In genomic region chr2:87480207-87480606, GRCm38 (mm10) we compare ENCODE assay signal across 32 mouse cellular contexts. TPM values are rescaled to one million over a fixed set of nuclear protein-coding genes. Genes with fewer than 3 reads are reported as not detected.
A peak's percentile ranks its signal among the peaks of the same experiment; 100 is the strongest.
DNase-seq lines count a peak whose midpoint lies in the region; ATAC-seq and TF ChIP-seq lines count a peak whose summit lies in the region.
"Had no signal": no experiment of that assay in that cellular context is flagged by ENCODE, and none has a peak within 500 bp of the region (broad histone marks: within the 10 kb centered on the region; RNA-seq: fewer than 3 reads in every experiment).

No protein-coding gene starts in this region.

- no peaks in the 10 kb centered on the region for H3K36me3 ChIP-seq in intestine, postnatal 0 days (ENCODE audit: control insufficient read depth, insufficient read depth)
- H3K36me3 ChIP-seq in intestine, embryonic 16.5 days (ENCODE audit: control insufficient read depth, insufficient read depth, low read length) = no peaks in the 10 kb centered on the region
- H3K36me3 ChIP-seq in midbrain, embryonic 14.5 days (ENCODE audit: control insufficient read depth, insufficient read depth, low read length) = no peaks in the 10 kb centered on the region
- no peaks in the 10 kb centered on the region for H3K36me3 ChIP-seq in midbrain, embryonic 16.5 days (ENCODE audit: control insufficient read depth, insufficient read depth, low read length)
- no peaks in the 10 kb centered on the region for H3K36me3 ChIP-seq in MEL (ENCODE audit: control insufficient read depth in 1 of 2, insufficient read depth in 2 of 2, low read length in 2 of 2)
- H3K36me3 ChIP-seq: forebrain, embryonic 10.5 days; hindbrain, embryonic 15.5 days; midbrain, embryonic 13.5 days had no signal

- ATAC-seq in intestine, postnatal 0 days = no peak
- ATAC-seq in intestine, embryonic 16.5 days = no peak
- no peak for ATAC-seq in midbrain, embryonic 14.5 days (ENCODE audit: low FRiP score, low TSS enrichment)
- no peak for ATAC-seq in midbrain, embryonic 16.5 days
- ATAC-seq: forebrain, postnatal 0 days; midbrain, embryonic 13.5 days had no signal

- TF ChIP-seq CTCF in intestine, postnatal 0 days (IDR thresholded peaks at IDR 0.05; ENCODE audit: low read depth) = 0 out of 2 replicates have a peak, but pooled peaks have one; percentile 3
- TF ChIP-seq CTCF in MEL (IDR thresholded peaks at IDR 0.05 in 2 of 3, conservative IDR thresholded peaks at IDR 0.05 in 1 of 3; ENCODE audit: control insufficient read depth in 1 of 3, insufficient read depth in 1 of 3, low read depth in 2 of 3, low read length in 3 of 3, poor library complexity in 1 of 3, severe bottlenecking in 1 of 3) = peak in 1 of 3 experiments; percentile 24; a peak in 2 of 6 replicates

- DNase-seq in midbrain, embryonic 14.5 days = peak; percentile 1
- DNase-seq in MEL (ENCODE audit: low read depth, low spot score) = peak; percentile 5
- peak; percentile 11 for DNase-seq in embryo, embryonic 11 days
- no peak for DNase-seq in adrenal gland, postnatal 10 days
- DNase-seq in layer of hippocampus, postnatal 36 days = no peak
- DNase-seq: B cell, adult 2 months; cerebellum, adult 8-10 months; forebrain, postnatal 0 days; heart, postnatal 36 days; kidney, adult 11 months; kidney, postnatal 4 days; liver; lung, adult 18-20 months; lung, postnatal 14 days; right cerebral cortex, postnatal 4 days had no signal

- no peak for TF ChIP-seq EP300 in MEL (IDR thresholded peaks at IDR 0.05; ENCODE audit: low read depth in 1 of 2, low read length in 2 of 2)

- no peak for TF ChIP-seq POLR2A in MEL (IDR thresholded peaks at IDR 0.05; ENCODE audit: control insufficient read depth in 1 of 2, insufficient read depth in 1 of 2, low read depth in 1 of 2, low read length in 2 of 2, poor library complexity in 1 of 2)

- H3K9ac ChIP-seq in intestine, postnatal 0 days (ENCODE audit: low read depth, low read length) = no peak overlapping the region
- no peak overlapping the region for H3K9ac ChIP-seq in intestine, embryonic 16.5 days (ENCODE audit: low read depth, low read length)
- H3K9ac ChIP-seq in midbrain, embryonic 14.5 days (replicated peaks; ENCODE audit: low read length) = no peak overlapping the region
- no peak overlapping the region for H3K9ac ChIP-seq in midbrain, embryonic 16.5 days (ENCODE audit: low read depth, low read length)
- H3K9ac ChIP-seq in MEL (ENCODE audit: control insufficient read depth, low read depth, low read length, poor library complexity, severe bottlenecking) = no peak overlapping the region
- H3K9ac ChIP-seq: forebrain, postnatal 0 days; hindbrain, embryonic 15.5 days; midbrain, embryonic 13.5 days had no signal

- H3K79me2 ChIP-seq in MEL (ENCODE audit: control insufficient read depth, insufficient read depth, low read length, poor library complexity) = no peaks in the 10 kb centered on the region

- no peaks in the 10 kb centered on the region for H3K4me1 ChIP-seq in intestine, postnatal 0 days (replicated peaks; ENCODE audit: control insufficient read depth, insufficient read depth, low read length)
- no peaks in the 10 kb centered on the region for H3K4me1 ChIP-seq in intestine, embryonic 16.5 days (ENCODE audit: control insufficient read depth, insufficient read depth, low read length)
- no peaks in the 10 kb centered on the region for H3K4me1 ChIP-seq in midbrain, embryonic 14.5 days (ENCODE audit: control insufficient read depth, insufficient read depth, low read length)
- H3K4me1 ChIP-seq in midbrain, embryonic 16.5 days (ENCODE audit: control insufficient read depth, insufficient read depth, low read length) = no peaks in the 10 kb centered on the region
- H3K4me1 ChIP-seq in MEL (ENCODE audit: control insufficient read depth in 1 of 2, insufficient read depth in 2 of 2, low read length in 2 of 2) = no peaks in the 10 kb centered on the region
- H3K4me1 ChIP-seq: forebrain, embryonic 10.5 days; hindbrain, embryonic 15.5 days; midbrain, embryonic 13.5 days had no signal

- no peaks in the 10 kb centered on the region for H3K27me3 ChIP-seq in intestine, postnatal 0 days (replicated peaks; ENCODE audit: control insufficient read depth, insufficient read depth, low read length)
- H3K27me3 ChIP-seq in intestine, embryonic 16.5 days (replicated peaks; ENCODE audit: control insufficient read depth, insufficient read depth, low read length) = no peaks in the 10 kb centered on the region
- H3K27me3 ChIP-seq in midbrain, embryonic 14.5 days (ENCODE audit: control insufficient read depth, insufficient read depth, low read length) = no peaks in the 10 kb centered on the region
- H3K27me3 ChIP-seq in midbrain, embryonic 16.5 days (ENCODE audit: control insufficient read depth, insufficient read depth, low read depth, low read length) = no peaks in the 10 kb centered on the region
- no peaks in the 10 kb centered on the region for H3K27me3 ChIP-seq in MEL (ENCODE audit: control insufficient read depth in 1 of 2, insufficient read depth in 2 of 2, low read length in 2 of 2)
- H3K27me3 ChIP-seq: hindbrain, embryonic 15.5 days; midbrain, embryonic 13.5 days had no signal

- H3K4me3 ChIP-seq in intestine, postnatal 0 days (ENCODE audit: low read depth, low read length) = no peak overlapping the region
- no peak overlapping the region for H3K4me3 ChIP-seq in intestine, embryonic 16.5 days (ENCODE audit: low read length)
- H3K4me3 ChIP-seq in midbrain, embryonic 14.5 days (replicated peaks; ENCODE audit: low read depth, low read length) = no peak overlapping the region
- H3K4me3 ChIP-seq in midbrain, embryonic 16.5 days (ENCODE audit: low read depth, low read length) = no peak overlapping the region
- H3K4me3 ChIP-seq in MEL (ENCODE audit: control insufficient read depth in 1 of 2, insufficient read depth in 1 of 2, low read depth in 2 of 2, low read length in 2 of 2) = no peak overlapping the region
- H3K4me3 ChIP-seq: forebrain, embryonic 10.5 days; hindbrain, embryonic 15.5 days; midbrain, embryonic 13.5 days had no signal

- no peak overlapping the region for H3K27ac ChIP-seq in intestine, postnatal 0 days (ENCODE audit: low read depth, low read length)
- no peak overlapping the region for H3K27ac ChIP-seq in intestine, embryonic 16.5 days (ENCODE audit: low read length)
- no peak overlapping the region for H3K27ac ChIP-seq in midbrain, embryonic 14.5 days (replicated peaks; ENCODE audit: low read depth, low read length)
- no peak overlapping the region for H3K27ac ChIP-seq in midbrain, embryonic 16.5 days (ENCODE audit: low read length)
- H3K27ac ChIP-seq in MEL (ENCODE audit: control insufficient read depth, low read depth, low read length) = no peak overlapping the region
- H3K27ac ChIP-seq: forebrain, embryonic 10.5 days; hindbrain, embryonic 15.5 days; midbrain, embryonic 13.5 days had no signal

- H3K9me3 ChIP-seq in intestine, postnatal 0 days (ENCODE audit: control insufficient read depth) = no peaks in the 10 kb centered on the region
- H3K9me3 ChIP-seq in intestine, embryonic 16.5 days (ENCODE audit: control insufficient read depth, low read length) = no peaks in the 10 kb centered on the region
- H3K9me3 ChIP-seq in midbrain, embryonic 14.5 days (ENCODE audit: control insufficient read depth, low read length) = no peaks in the 10 kb centered on the region
- H3K9me3 ChIP-seq in midbrain, embryonic 16.5 days (replicated peaks; ENCODE audit: control insufficient read depth, low read length, poor library complexity, severe bottlenecking) = no peaks in the 10 kb centered on the region
- H3K9me3 ChIP-seq in MEL (replicated peaks; ENCODE audit: insufficient read depth, low read length) = no peaks in the 10 kb centered on the region
- H3K9me3 ChIP-seq: forebrain, embryonic 10.5 days; hindbrain, embryonic 15.5 days; midbrain, embryonic 13.5 days had no signal

- peak; percentile 25 for TF ChIP-seq RAD21 in MEL (IDR thresholded peaks at IDR 0.05; ENCODE audit: low read depth, low read length)

- H3K4me2 ChIP-seq in intestine, postnatal 0 days (replicated peaks; ENCODE audit: low read depth) = no peak overlapping the region
- no peak overlapping the region for H3K4me2 ChIP-seq in intestine, embryonic 16.5 days (ENCODE audit: low read depth, low read length)
- no peak overlapping the region for H3K4me2 ChIP-seq in midbrain, embryonic 14.5 days (ENCODE audit: low read length)
- no peak overlapping the region for H3K4me2 ChIP-seq in midbrain, embryonic 16.5 days (ENCODE audit: low read length)
- H3K4me2 ChIP-seq: hindbrain, embryonic 15.5 days; midbrain, embryonic 13.5 days had no signal

RNA-seq across cellular contexts. Expression of gene Pramel7, which starts 16.7 kb away (rescaled TPM):
- not detected in 2 replicates for polyA plus RNA-seq in intestine, postnatal 0 days (2015; fragmentation: Nextera tagmentation; extraction: Ambion mirVana)
- not detected in 2 replicates for polyA plus RNA-seq in intestine, embryonic 16.5 days (2015; fragmentation: Nextera tagmentation; extraction: Ambion mirVana)
- not detected in 2 replicates for polyA plus RNA-seq in midbrain, embryonic 14.5 days (2014; fragmentation: Nextera tagmentation; extraction: Ambion mirVana)
- polyA plus RNA-seq in midbrain, embryonic 16.5 days (2015; fragmentation: Nextera tagmentation; extraction: Ambion mirVana) = not detected in 2 replicates
- not detected in 2 replicates for total RNA-seq in MEL (2012; rRNA removed)
- not detected for polyA plus RNA-seq in MEL (2012; ENCODE audit: insufficient read depth in 1 of 2, insufficient read length in 2 of 2, low read depth in 1 of 2, low replicate concordance in 2 of 2, missing spikeins in 1 of 2)
- not detected for total RNA-seq in adrenal gland, postnatal 10 days (2021)
- total RNA-seq in layer of hippocampus, postnatal 36 days (2021) = not detected
- total RNA-seq: adrenal gland, postnatal 4 days; common myeloid progenitor, adult 5-6 weeks; forebrain, postnatal 0 days; gastrocnemius, adult 18-20 months; gastrocnemius, postnatal 4 days; heart, postnatal 36 days; layer of hippocampus, postnatal 25 days; left cerebral cortex, postnatal 36 days; megakaryocyte, adult 5-6 weeks; neutrophil, adult 5-6 weeks had no signal
- polyA plus RNA-seq: forebrain, embryonic 10.5 days; forebrain, postnatal 0 days; heart, embryonic 14.5 days; hindbrain, embryonic 15.5 days; midbrain, embryonic 13.5 days; stomach, embryonic 16.5 days; thymus, postnatal 0 days had no signal

RNA-seq across cellular contexts. Expression of gene Pramel6, which starts 26.2 kb away (rescaled TPM):
- not detected in 2 replicates for polyA plus RNA-seq in intestine, postnatal 0 days (2015; fragmentation: Nextera tagmentation; extraction: Ambion mirVana)
- polyA plus RNA-seq in intestine, embryonic 16.5 days (2015; fragmentation: Nextera tagmentation; extraction: Ambion mirVana) = not detected in 2 replicates
- polyA plus RNA-seq in midbrain, embryonic 14.5 days (2014; fragmentation: Nextera tagmentation; extraction: Ambion mirVana) = not detected in 2 replicates
- polyA plus RNA-seq in midbrain, embryonic 16.5 days (2015; fragmentation: Nextera tagmentation; extraction: Ambion mirVana) = not detected in 2 replicates
- not detected in 2 replicates for total RNA-seq in MEL (2012; rRNA removed)
- not detected for polyA plus RNA-seq in MEL (2012; ENCODE audit: insufficient read depth in 1 of 2, insufficient read length in 2 of 2, low read depth in 1 of 2, low replicate concordance in 2 of 2, missing spikeins in 1 of 2)
- total RNA-seq in adrenal gland, postnatal 10 days (2021) = not detected
- not detected for total RNA-seq in layer of hippocampus, postnatal 36 days (2021)
- total RNA-seq: adrenal gland, postnatal 4 days; common myeloid progenitor, adult 5-6 weeks; forebrain, postnatal 0 days; gastrocnemius, adult 18-20 months; gastrocnemius, postnatal 4 days; heart, postnatal 36 days; layer of hippocampus, postnatal 25 days; left cerebral cortex, postnatal 36 days; megakaryocyte, adult 5-6 weeks; neutrophil, adult 5-6 weeks had no signal
- polyA plus RNA-seq: forebrain, embryonic 10.5 days; forebrain, postnatal 0 days; heart, embryonic 14.5 days; hindbrain, embryonic 15.5 days; midbrain, embryonic 13.5 days; stomach, embryonic 16.5 days; thymus, postnatal 0 days had no signal

RNA-seq across cellular contexts. Expression of gene Olfr1126, which starts 26.4 kb away (rescaled TPM):
- not detected in 2 replicates for polyA plus RNA-seq in intestine, postnatal 0 days (2015; fragmentation: Nextera tagmentation; extraction: Ambion mirVana)
- not detected in 2 replicates for polyA plus RNA-seq in intestine, embryonic 16.5 days (2015; fragmentation: Nextera tagmentation; extraction: Ambion mirVana)
- polyA plus RNA-seq in midbrain, embryonic 14.5 days (2014; fragmentation: Nextera tagmentation; extraction: Ambion mirVana) = not detected in 2 replicates
- not detected in 2 replicates for polyA plus RNA-seq in midbrain, embryonic 16.5 days (2015; fragmentation: Nextera tagmentation; extraction: Ambion mirVana)
- total RNA-seq in MEL (2012; rRNA removed) = not detected in 2 replicates
- polyA plus RNA-seq in MEL (2012; ENCODE audit: insufficient read depth in 1 of 2, insufficient read length in 2 of 2, low read depth in 1 of 2, low replicate concordance in 2 of 2, missing spikeins in 1 of 2) = not detected
- not detected for total RNA-seq in adrenal gland, postnatal 10 days (2021)
- total RNA-seq in layer of hippocampus, postnatal 36 days (2021) = not detected
- total RNA-seq: adrenal gland, postnatal 4 days; common myeloid progenitor, adult 5-6 weeks; forebrain, postnatal 0 days; gastrocnemius, adult 18-20 months; gastrocnemius, postnatal 4 days; heart, postnatal 36 days; layer of hippocampus, postnatal 25 days; left cerebral cortex, postnatal 36 days; megakaryocyte, adult 5-6 weeks; neutrophil, adult 5-6 weeks had no signal
- polyA plus RNA-seq: forebrain, embryonic 10.5 days; forebrain, postnatal 0 days; heart, embryonic 14.5 days; hindbrain, embryonic 15.5 days; midbrain, embryonic 13.5 days; stomach, embryonic 16.5 days; thymus, postnatal 0 days had no signal

RNA-seq across cellular contexts. Expression of gene Olfr1124, which starts 50.1 kb away (rescaled TPM):
- not detected in 2 replicates for polyA plus RNA-seq in intestine, postnatal 0 days (2015; fragmentation: Nextera tagmentation; extraction: Ambion mirVana)
- polyA plus RNA-seq in intestine, embryonic 16.5 days (2015; fragmentation: Nextera tagmentation; extraction: Ambion mirVana) = not detected in 2 replicates
- not detected in 2 replicates for polyA plus RNA-seq in midbrain, embryonic 14.5 days (2014; fragmentation: Nextera tagmentation; extraction: Ambion mirVana)
- polyA plus RNA-seq in midbrain, embryonic 16.5 days (2015; fragmentation: Nextera tagmentation; extraction: Ambion mirVana) = 0.08 TPM in 1 of 2 replicates, not detected in the other
- total RNA-seq in MEL (2012; rRNA removed) = not detected in 2 replicates
- polyA plus RNA-seq in MEL (2012; ENCODE audit: insufficient read depth in 1 of 2, insufficient read length in 2 of 2, low read depth in 1 of 2, low replicate concordance in 2 of 2, missing spikeins in 1 of 2) = not detected
- total RNA-seq in adrenal gland, postnatal 10 days (2021) = not detected
- not detected for total RNA-seq in layer of hippocampus, postnatal 36 days (2021)
- total RNA-seq: adrenal gland, postnatal 4 days; common myeloid progenitor, adult 5-6 weeks; forebrain, postnatal 0 days; gastrocnemius, adult 18-20 months; gastrocnemius, postnatal 4 days; heart, postnatal 36 days; layer of hippocampus, postnatal 25 days; left cerebral cortex, postnatal 36 days; megakaryocyte, adult 5-6 weeks; neutrophil, adult 5-6 weeks had no signal
- polyA plus RNA-seq: heart, embryonic 14.5 days had no signal

RNA-seq across cellular contexts. Expression of gene Olfr153, which starts 51.4 kb away (rescaled TPM):
- not detected in 2 replicates for polyA plus RNA-seq in intestine, postnatal 0 days (2015; fragmentation: Nextera tagmentation; extraction: Ambion mirVana)
- polyA plus RNA-seq in intestine, embryonic 16.5 days (2015; fragmentation: Nextera tagmentation; extraction: Ambion mirVana) = not detected in 2 replicates
- not detected in 2 replicates for polyA plus RNA-seq in midbrain, embryonic 14.5 days (2014; fragmentation: Nextera tagmentation; extraction: Ambion mirVana)
- polyA plus RNA-seq in midbrain, embryonic 16.5 days (2015; fragmentation: Nextera tagmentation; extraction: Ambion mirVana) = not detected in 2 replicates
- not detected in 2 replicates for total RNA-seq in MEL (2012; rRNA removed)
- not detected for polyA plus RNA-seq in MEL (2012; ENCODE audit: insufficient read depth in 1 of 2, insufficient read length in 2 of 2, low read depth in 1 of 2, low replicate concordance in 2 of 2, missing spikeins in 1 of 2)
- not detected for total RNA-seq in adrenal gland, postnatal 10 days (2021)
- total RNA-seq in layer of hippocampus, postnatal 36 days (2021) = not detected
- total RNA-seq: adrenal gland, postnatal 4 days; common myeloid progenitor, adult 5-6 weeks; forebrain, postnatal 0 days; gastrocnemius, adult 18-20 months; gastrocnemius, postnatal 4 days; heart, postnatal 36 days; layer of hippocampus, postnatal 25 days; left cerebral cortex, postnatal 36 days; megakaryocyte, adult 5-6 weeks; neutrophil, adult 5-6 weeks had no signal
- polyA plus RNA-seq: forebrain, embryonic 10.5 days; forebrain, postnatal 0 days; heart, embryonic 14.5 days; hindbrain, embryonic 15.5 days; midbrain, embryonic 13.5 days; stomach, embryonic 16.5 days; thymus, postnatal 0 days had no signal

Comparison
In these comparisons a context has a peak if more than half of its experiments do, and no peak if none do; other contexts are left out.
1. DNase-seq: peak in midbrain, embryonic 14.5 days (single experiment), MEL (single experiment) and embryo, embryonic 11 days (single experiment); none in adrenal gland, postnatal 10 days (single experiment) and layer of hippocampus, postnatal 36 days (0 of 2).